Mouse (Mus musculus): ENCODE data around the gene AW209491. TPM values are rescaled to one million over a fixed set of nuclear protein-coding genes. Genes with fewer than 3 reads are reported as not detected.

AW209491 gene
- total and polyA plus RNA-seq, 3 experiments = 15.9 to 17.4 TPM; not detected in 1

GRCm38 (mm10) chr13:14612463-14612862, 17.5 kb upstream of the AW209491 start:
- H3K79me2 ChIP-seq (ENCODE audit: control insufficient read depth, insufficient read depth, low read length, poor library complexity) = peaks cover 35% of the 10 kb centered on the region
- TF ChIP-seq MXI1 (IDR thresholded peaks at IDR 0.05; ENCODE audit: low read depth, low read length) = no peak
- no peak for TF ChIP-seq CTCF (IDR thresholded peaks at IDR 0.05 in 2 of 3, conservative IDR thresholded peaks at IDR 0.05 in 1 of 3; ENCODE audit: control insufficient read depth in 1 of 3, insufficient read depth in 1 of 3, low read depth in 2 of 3, low read length in 3 of 3, poor library complexity in 1 of 3, severe bottlenecking in 1 of 3)
- no peak for TF ChIP-seq TCF12 (IDR thresholded peaks at IDR 0.05; ENCODE audit: low read depth, low read length)
- TF ChIP-seq NELFE (IDR thresholded peaks at IDR 0.05; ENCODE audit: low read depth, low read length) = no peak
- no peak for TF ChIP-seq JUND (IDR thresholded peaks at IDR 0.05; ENCODE audit: low read depth, low read length)
- no peak for TF ChIP-seq RCOR1 (IDR thresholded peaks at IDR 0.05; ENCODE audit: low read depth, low read length)
- no peak for TF ChIP-seq E2F4 (IDR thresholded peaks at IDR 0.05; ENCODE audit: borderline replicate concordance, low read depth, low read length)
- TF ChIP-seq POLR2A (IDR thresholded peaks at IDR 0.05; ENCODE audit: control insufficient read depth in 1 of 2, insufficient read depth in 1 of 2, low read depth in 1 of 2, low read length in 2 of 2, poor library complexity in 1 of 2) = no peak
- no peak for TF ChIP-seq MYB (IDR thresholded peaks at IDR 0.05; ENCODE audit: low read depth, low read length)
- no peak for TF ChIP-seq ETS1 (IDR thresholded peaks at IDR 0.05; ENCODE audit: low read depth, low read length)
- no peak for TF ChIP-seq ZMIZ1 (IDR thresholded peaks at IDR 0.05; ENCODE audit: low read depth, low read length)
- no peak for TF ChIP-seq POLR2AphosphoS2 (IDR thresholded peaks at IDR 0.05; ENCODE audit: low read length)
- TF ChIP-seq MEF2A (IDR thresholded peaks at IDR 0.05; ENCODE audit: extremely low read depth, insufficient replicate concordance, low read depth, low read length, poor library complexity, severe bottlenecking) = no peak
- no peak for TF ChIP-seq BHLHE40 (IDR thresholded peaks at IDR 0.05; ENCODE audit: borderline replicate concordance, low read depth, low read length)
- TF ChIP-seq UBTF (IDR thresholded peaks at IDR 0.05; ENCODE audit: borderline replicate concordance, insufficient read depth, low read depth, low read length) = no peak
- no peak for TF ChIP-seq CHD1 (IDR thresholded peaks at IDR 0.05; ENCODE audit: low read depth, low read length)
- no peak for TF ChIP-seq GABPA (IDR thresholded peaks at IDR 0.05; ENCODE audit: low read depth, low read length)
- TF ChIP-seq EP300 (IDR thresholded peaks at IDR 0.05; ENCODE audit: low read depth in 1 of 2, low read length in 2 of 2) = no peak
- TF ChIP-seq ELF1 (IDR thresholded peaks at IDR 0.05; ENCODE audit: low read depth, low read length) = no peak
- no peaks in the 10 kb centered on the region for H3K9me3 ChIP-seq (replicated peaks; ENCODE audit: insufficient read depth, low read length)
- H3K4me3 ChIP-seq (ENCODE audit: control insufficient read depth in 1 of 2, insufficient read depth in 1 of 2, low read depth in 2 of 2, low read length in 2 of 2) = peak overlapping the region; percentile 72 to 100
- no peaks in the 10 kb centered on the region for H3K27me3 ChIP-seq (ENCODE audit: control insufficient read depth in 1 of 2, insufficient read depth in 2 of 2, low read length in 2 of 2)
- DNase-seq (ENCODE audit: low read depth, low spot score) = no peak
- peak overlapping the region; percentile 72 for H3K27ac ChIP-seq (ENCODE audit: control insufficient read depth, low read depth, low read length)
- H3K9ac ChIP-seq (ENCODE audit: control insufficient read depth, low read depth, low read length, poor library complexity, severe bottlenecking) = peak overlapping the region; percentile 100
- H3K4me1 ChIP-seq (ENCODE audit: control insufficient read depth in 1 of 2, insufficient read depth in 2 of 2, low read length in 2 of 2) = peaks cover 0 to 3% of the 10 kb centered on the region in 2 experiments; a peak in 3 of 4 replicates
- H3K36me3 ChIP-seq (ENCODE audit: control insufficient read depth in 1 of 2, insufficient read depth in 2 of 2, low read length in 2 of 2) = peaks cover 9 to 25% of the 10 kb centered on the region in 2 experiments

- Histone ChIP-seq H3K9ac (ENCODE audit: control insufficient read depth, low read depth, low read length, poor library complexity, severe bottlenecking) (peak within 1 kb of the TSS; percentile 100), H3K9me3 (replicated peaks; ENCODE audit: insufficient read depth, low read length) (no peaks in the 10 kb centered on the region), H3K4me1 (ENCODE audit: control insufficient read depth in 1 of 2, insufficient read depth in 2 of 2, low read length in 2 of 2) (peaks cover 0 to 3% of the 10 kb centered on the region in 2 experiments; a peak in 3 of 4 replicates), H3K79me2 (ENCODE audit: control insufficient read depth, insufficient read depth, low read length, poor library complexity) (peaks cover 35% of the 10 kb centered on the region), H3K4me3 (ENCODE audit: control insufficient read depth in 1 of 2, insufficient read depth in 1 of 2, low read depth in 2 of 2, low read length in 2 of 2) (peak within 1 kb of the TSS; percentile 72 to 100), H3K27me3 (ENCODE audit: control insufficient read depth in 1 of 2, insufficient read depth in 2 of 2, low read length in 2 of 2) (no peaks in the 10 kb centered on the region), H3K27ac (ENCODE audit: control insufficient read depth, low read depth, low read length) (peak within 1 kb of the TSS; percentile 72), H3K36me3 (ENCODE audit: control insufficient read depth in 1 of 2, insufficient read depth in 2 of 2, low read length in 2 of 2) (peaks cover 9 to 25% of the 10 kb centered on the region in 2 experiments)
- peak; percentile 97 for DNase-seq (ENCODE audit: low read depth, low spot score)
- TF ChIP-seq ZNF384 (IDR thresholded peaks at IDR 0.05; ENCODE audit: low read depth, low read length) = peak; percentile 100
- TF ChIP-seq HCFC1 (IDR thresholded peaks at IDR 0.05; ENCODE audit: low read depth, low read length) = peak; percentile 99
- TF ChIP-seq UBTF (IDR thresholded peaks at IDR 0.05; ENCODE audit: borderline replicate concordance, insufficient read depth, low read depth, low read length) = no peak
- TF ChIP-seq POLR2AphosphoS2 (IDR thresholded peaks at IDR 0.05; ENCODE audit: low read length) = peak; percentile 94
- TF ChIP-seq MAX (IDR thresholded peaks at IDR 0.05; ENCODE audit: low read length) = peak; percentile 21
- no peak for TF ChIP-seq ETS1 (IDR thresholded peaks at IDR 0.05; ENCODE audit: low read depth, low read length)
- 0 out of 2 replicates have a peak, but pooled peaks have one; percentile 31 for TF ChIP-seq E2F4 (IDR thresholded peaks at IDR 0.05; ENCODE audit: borderline replicate concordance, low read depth, low read length)
- peak; percentile 90 for TF ChIP-seq MXI1 (IDR thresholded peaks at IDR 0.05; ENCODE audit: low read depth, low read length)
- no peak for TF ChIP-seq RAD21 (IDR thresholded peaks at IDR 0.05; ENCODE audit: low read depth, low read length)
- TF ChIP-seq POLR2AphosphoS5 (IDR thresholded peaks at IDR 0.05; ENCODE audit: borderline replicate concordance, low read depth, low read length) = no peak
- peak; percentile 95; the same call in 1 of the 2 replicates for TF ChIP-seq NRF1 (IDR thresholded peaks at IDR 0.05; ENCODE audit: insufficient read depth, low read depth, low read length, poor library complexity, severe bottlenecking)
- TF ChIP-seq ELF1 (IDR thresholded peaks at IDR 0.05; ENCODE audit: low read depth, low read length) = peak; percentile 96
- peak; percentile 88 for TF ChIP-seq MYC (IDR thresholded peaks at IDR 0.05; ENCODE audit: low read depth, low read length)
- no peak for TF ChIP-seq USF2 (IDR thresholded peaks at IDR 0.05; ENCODE audit: borderline replicate concordance in 1 of 2, insufficient read depth in 1 of 2, low read depth in 1 of 2, low read length in 2 of 2)
- peak; percentile 99 for TF ChIP-seq KAT2A (conservative IDR thresholded peaks at IDR 0.05; ENCODE audit: low read depth, low read length)
- peak; percentile 62; the same call in 1 of the 2 replicates for TF ChIP-seq ZMIZ1 (IDR thresholded peaks at IDR 0.05; ENCODE audit: low read depth, low read length)
- TF ChIP-seq POLR2A (IDR thresholded peaks at IDR 0.05; ENCODE audit: control insufficient read depth in 1 of 2, insufficient read depth in 1 of 2, low read depth in 1 of 2, low read length in 2 of 2, poor library complexity in 1 of 2) = peak; percentile 81 to 94
Measured at GRCm38 (mm10) chr13:14612926-14613529, 16.9 kb upstream of the AW209491 start, which contains the start of the genes Mrpl32 and Psma2. TSS of gene Mrpl32 (minus strand) at chr13:14613165. TSS of gene Psma2 (plus strand) at chr13:14613240.

All from MEL (cell line).